Mouse (Mus musculus) left cerebral cortex, postnatal 25 days (tissue): ENCODE data around the gene Gstm5. TPM values are rescaled to one million over a fixed set of nuclear protein-coding genes. Genes with fewer than 3 reads are reported as not detected.
A peak's percentile ranks its signal among the peaks of the same experiment; 100 is the strongest.

Experiments used
- DNase-seq, 2 experiments: peaks; one replicate each; pipeline ENCODE4 v3.0.0; 2022; ENCODE audit warnings: low spot score in 2 of 2, mixed read lengths in 1 of 2
- intact Hi-C: fragments of 180-260 bp; cut with DNase I; formaldehyde crosslinking; loops from one replicate; pipeline ENCODE4 v1.15.1; 2025
- total RNA-seq, 2 experiments: library from RNA; stranded (reverse); gene quantifications; 2 replicates each; pipeline ENCODE4 v1.2.3; 2021

The Gstm5 gene
- total RNA-seq, 2 experiments from 2014 or later, result 234 to 260 TPM

- intact Hi-C loops, result no loop called here
- DNase-seq, result no peak
Measured at GRCm38 (mm10) chr3:107928691-107929090, 33.1 kb downstream of the Gstm5 start.

GRCm38 (mm10) chr3:107929243-107929642 is 33.6 kb downstream of the Gstm5 start:
- intact Hi-C loops, result no loop called here
- no peak for DNase-seq

GRCm38 (mm10) chr3:107929731-107930130 is 34.1 kb downstream of the Gstm5 start:
- intact Hi-C loops, result loop anchor here (2.0 kb wide), 2 partner anchors 89 to 217 kb away; partner anchors contain the start of gene Gnai3
- no peak for DNase-seq

GRCm38 (mm10) chr3:107931134-107931533 is 35.5 kb downstream of the Gstm5 start:
- DNase-seq, result no peak
- intact Hi-C loops, result loop anchor here (2.0 kb wide), 2 partner anchors 88 to 216 kb away; partner anchors contain the start of gene Gnai3

GRCm38 (mm10) chr3:107931670-107932069 is 36.0 kb downstream of the Gstm5 start, which contains the start of gene Gstm7:
Gstm7 (minus strand) TSS chr3:107931817.
- DNase-seq, result peak; percentile 95 to 98
- intact Hi-C loops, result loop anchor here (2.0 kb wide), 2 partner anchors 87 to 215 kb away; partner anchors contain the start of gene Gnai3

DNA sequence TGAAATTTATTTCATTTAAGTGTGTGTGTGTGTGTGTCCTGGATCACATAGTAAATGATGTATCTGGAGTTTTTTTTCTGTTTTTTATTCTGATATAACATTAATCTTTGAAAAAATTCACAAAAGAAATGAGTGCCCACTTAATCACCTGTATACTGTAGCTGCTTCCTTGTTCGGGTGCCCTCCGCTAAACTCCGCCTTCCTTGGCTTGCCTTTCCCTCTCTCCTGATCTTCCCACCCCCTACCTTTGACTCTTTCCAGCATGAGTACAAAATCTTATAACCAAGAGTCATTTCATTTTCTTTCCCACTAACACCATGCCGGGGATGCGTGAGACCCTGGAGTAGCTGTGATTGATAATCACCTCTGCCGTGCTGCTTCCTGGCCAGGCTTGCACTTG is 36.5 kb downstream of the Gstm5 start:
- no peak for DNase-seq
- intact Hi-C loops, result no loop called here

DNA sequence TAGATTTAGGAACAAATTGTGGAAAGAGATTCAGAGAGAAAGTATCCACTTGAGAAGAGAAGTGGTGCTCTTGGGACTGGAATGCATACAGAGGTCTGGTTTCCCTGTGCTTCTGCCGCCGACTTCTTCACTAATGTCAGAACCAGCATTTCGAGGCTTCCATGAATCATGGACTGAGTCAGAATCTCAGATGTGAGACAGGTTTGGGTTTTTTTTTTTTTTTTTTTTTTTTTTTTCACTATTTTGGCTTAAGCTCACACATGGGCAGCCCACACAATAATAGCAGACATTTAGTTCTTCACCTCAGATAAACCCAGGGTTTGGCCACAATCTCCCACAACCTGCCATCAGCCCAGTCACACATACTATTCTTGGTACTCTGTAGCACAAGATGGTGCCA is 39.6 kb downstream of the Gstm5 start:
- DNase-seq, result peak in 1 of 2 experiments; percentile 59
- intact Hi-C loops, result no loop called here

- intact Hi-C loops, result no loop called here
- no peak for DNase-seq
Measured at GRCm38 (mm10) chr3:107935888-107936287, 40.3 kb downstream of the Gstm5 start.

DNA sequence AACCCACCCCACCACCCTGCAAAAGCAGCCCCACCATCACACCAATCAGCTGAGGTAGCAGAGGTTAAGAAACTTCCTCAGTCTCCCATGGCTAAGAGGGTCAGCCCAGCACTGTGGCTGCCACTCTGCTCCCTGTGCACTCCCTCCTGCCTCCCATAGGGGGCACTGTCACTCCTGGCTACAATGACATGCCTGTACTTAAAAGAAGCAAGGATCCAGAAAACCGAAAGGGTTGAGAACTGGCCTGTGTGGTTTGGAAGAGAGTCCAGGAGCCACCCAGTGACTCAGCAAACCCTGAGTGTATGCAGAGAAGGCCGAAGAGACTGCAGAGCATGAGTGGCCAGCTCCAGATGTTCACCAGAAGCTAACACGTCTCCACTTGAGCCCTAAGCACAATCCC is 43.8 kb downstream of the Gstm5 start:
- DNase-seq, result peak; percentile 45 to 56
- intact Hi-C loops, result no loop called here

DNA sequence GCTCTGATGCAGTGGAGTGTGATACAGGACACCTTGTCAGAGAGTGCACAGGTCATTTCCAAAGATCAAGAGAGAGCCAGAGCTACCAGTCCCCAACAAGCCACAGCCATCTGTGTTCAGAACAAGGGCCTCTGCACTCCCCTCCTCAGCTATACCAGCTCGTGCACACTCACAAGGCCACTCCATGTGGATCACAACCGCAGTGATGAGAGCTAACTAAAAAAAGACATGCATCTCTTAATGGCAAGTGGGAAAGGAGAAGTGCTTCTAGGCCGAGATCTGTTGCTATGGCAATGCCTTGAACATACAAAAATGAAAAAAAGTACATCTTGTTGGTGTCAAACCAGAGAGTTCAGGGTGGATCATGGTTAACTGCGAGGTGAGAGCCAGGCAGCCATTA is 44.2 kb downstream of the Gstm5 start:
- intact Hi-C loops, result no loop called here
- DNase-seq, result peak; percentile 63 to 83

DNA sequence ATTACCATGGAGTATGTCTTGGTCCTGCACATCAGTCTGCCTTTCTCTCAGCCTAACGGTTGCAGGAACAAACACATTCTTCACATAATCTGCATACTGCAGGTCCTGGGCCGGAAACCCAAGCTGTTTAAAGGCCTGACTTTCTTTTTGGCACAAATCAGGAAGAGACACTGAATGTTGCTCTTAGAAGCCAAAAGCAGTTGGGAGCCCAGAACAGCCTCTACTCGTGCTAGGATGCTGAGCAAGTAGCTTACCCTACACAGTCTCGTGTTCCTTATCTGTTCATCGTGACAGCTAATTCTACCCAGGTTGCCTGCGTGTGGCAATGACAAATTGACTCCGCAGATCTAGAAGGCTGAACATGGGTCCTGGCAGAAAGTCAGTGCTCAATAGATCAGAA is 44.9 kb downstream of the Gstm5 start:
- intact Hi-C loops, result no loop called here
- DNase-seq, result peak in 1 of 2 experiments; percentile 30

DNA sequence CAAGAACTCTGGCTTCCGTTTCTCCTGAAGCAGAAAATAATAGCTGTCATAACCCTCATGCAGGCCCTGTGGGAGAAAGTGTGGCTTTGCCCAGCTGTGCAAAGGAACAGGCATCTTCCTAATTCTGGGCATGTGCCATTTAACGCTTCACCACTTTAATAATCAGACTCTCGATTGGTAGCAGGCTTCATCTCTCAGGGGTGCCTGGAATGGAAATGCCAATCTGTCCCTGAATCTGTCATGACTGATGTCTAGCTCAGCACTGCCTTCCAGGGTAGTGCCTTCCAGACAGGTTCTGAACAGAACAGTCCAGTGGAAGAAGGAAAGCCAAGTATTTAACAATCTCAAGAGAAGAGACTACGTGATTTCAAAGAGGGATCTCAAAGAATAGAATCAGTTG is 45.6 kb downstream of the Gstm5 start:
- intact Hi-C loops, result no loop called here
- no peak for DNase-seq

- intact Hi-C loops, result no loop called here
Measured at GRCm38 (mm10) chr3:107943239-107943990, 47.8 kb downstream of the Gstm5 start, which contains the start of gene Gstm6. Gstm6 (minus strand) TSS chr3:107943749.

GRCm38 (mm10) chr3:107945729-107946128 is 50.1 kb downstream of the Gstm5 start:
- DNase-seq, result no peak
- intact Hi-C loops, result loop anchor here (5.0 kb wide), 1 partner anchor 117 kb away; no protein-coding TSS in a partner anchor

More at GRCm38 (mm10) chr3:107943239-107943990, 47.8 kb downstream of the Gstm5 start, which contains the start of gene Gstm6:
- peak in 1 of 2 experiments; percentile 27 for DNase-seq

Other genes with a start within 250 kb of the Gstm5 start
- gene Ahcyl1, start 199.3 kb upstream of the Gstm5 start, total RNA-seq, result 100 to 1,000 TPM; 324 to 332 TPM
- gene Csf1, start 135.4 kb upstream of the Gstm5 start, total RNA-seq, result 10 to 100 TPM; 10.7 to 11.2 TPM
- gene Eps8l3, start 18.6 kb upstream of the Gstm5 start, total RNA-seq, result not detected
- gene Gstm7, start 36.0 kb downstream of the Gstm5 start, total RNA-seq, result 10 to 100 TPM; 89.9 to 93.5 TPM
- 1 to 10 TPM; 4.0 to 5.0 TPM for gene Gstm6, start 47.9 kb downstream of the Gstm5 start, total RNA-seq
- gene Gstm3, start 73.5 kb downstream of the Gstm5 start, total RNA-seq, result not detected
- 1 to 10 TPM; 3.1 to 4.3 TPM for gene Gstm2, start 90.6 kb downstream of the Gstm5 start, total RNA-seq
- 100 to 1,000 TPM; 225 to 239 TPM for gene Gstm1, start 122.2 kb downstream of the Gstm5 start, total RNA-seq
- 10 to 100 TPM in 1 of 2 experiments, 1 to 10 TPM in 1; 9.1 to 10.7 TPM for gene Gstm4, start 149.1 kb downstream of the Gstm5 start, total RNA-seq
- 10 to 100 TPM; 48.1 to 50.3 TPM for gene Ampd2, start 190.8 kb downstream of the Gstm5 start, total RNA-seq
- gene Gnat2, start 197.0 kb downstream of the Gstm5 start, total RNA-seq, result not detected